Mouse (Mus musculus) liver, embryonic 14.5 days (tissue): ENCODE measurements around the gene Egr4.

Source experiments
- CTCF ChIP-seq: IDR thresholded peaks from 2 replicates; pipeline ENCODE4 v1.5.1; 2016; ENCODE audit warnings: antibody characterized with exemption, low read depth, control low read depth
- EP300 ChIP-seq: IDR thresholded peaks from 2 replicates; pipeline ENCODE4 v1.6.1; 2016; ENCODE audit warnings: antibody characterized with exemption, low read depth

- TF ChIP-seq EP300 = no peak
- no peak for TF ChIP-seq CTCF
These were observed 21.8 kb downstream of the Egr4 start for GRCm38 (mm10) chr6:85491606-85492005.
